Mouse (Mus musculus) kidney, adult 10 weeks (tissue): ENCODE results near the gene Gm8281. TPM values are rescaled to one million over a fixed set of nuclear protein-coding genes. Genes with fewer than 3 reads are reported as not detected.

Experiments
- polyA plus RNA-seq: library from polyadenylated mRNA; stranded (reverse); fragments of 350-450 nt; fragmentation: Illumina TruSeq; extraction: RNeasy Lipid Tissue Mini Kit (QIAGEN cat#74804); gene quantifications from one replicate; pipeline ENCODE4 v1.2.3, GENCODE M21; 2014; ENCODE audit warnings: low read depth, low replicate concordance

Gm8281 gene
- polyA plus RNA-seq = not detected

GRCm38 (mm10) chr14:5070611-5071490, at the start of gene Gm8281:
Gene Gm8281, plus strand, starts transcription at chr14:5071040.

GRCm38 (mm10) chr14:5050329-5050728, 20.5 kb upstream of the Gm8281 start, which contains the start of gene 4930555G01Rik:
Gene 4930555G01Rik, plus strand, starts transcription at chr14:5050629.

GRCm38 (mm10) chr14:5131219-5131618, 60.4 kb downstream of the Gm8281 start, which contains the start of gene Gm8279:
Gene Gm8279, plus strand, starts transcription at chr14:5131519.

Other genes starting within 250 kb of the Gm8281 start
- not detected for gene Gm3269, start 232.9 kb upstream of the Gm8281 start, polyA plus RNA-seq
- not detected for gene Gm3264, start 215.5 kb upstream of the Gm8281 start, polyA plus RNA-seq
- gene Gm3278, start 178.6 kb upstream of the Gm8281 start, polyA plus RNA-seq = not detected
- not detected for gene Gm8297, start 87.1 kb upstream of the Gm8281 start, polyA plus RNA-seq
- gene Gm3298, start 55.1 kb upstream of the Gm8281 start, polyA plus RNA-seq = not detected
- gene 4930555G01Rik, start 20.4 kb upstream of the Gm8281 start, polyA plus RNA-seq = not detected
- gene Gm8279, start 60.5 kb downstream of the Gm8281 start, polyA plus RNA-seq = not detected
- gene Gm3317, start 93.5 kb downstream of the Gm8281 start, polyA plus RNA-seq = not detected
- gene Gm8271, start 114.8 kb downstream of the Gm8281 start, polyA plus RNA-seq = not detected
- gene Gm3526, start 189.5 kb downstream of the Gm8281 start, polyA plus RNA-seq = not detected